In the genomic region with DNA sequence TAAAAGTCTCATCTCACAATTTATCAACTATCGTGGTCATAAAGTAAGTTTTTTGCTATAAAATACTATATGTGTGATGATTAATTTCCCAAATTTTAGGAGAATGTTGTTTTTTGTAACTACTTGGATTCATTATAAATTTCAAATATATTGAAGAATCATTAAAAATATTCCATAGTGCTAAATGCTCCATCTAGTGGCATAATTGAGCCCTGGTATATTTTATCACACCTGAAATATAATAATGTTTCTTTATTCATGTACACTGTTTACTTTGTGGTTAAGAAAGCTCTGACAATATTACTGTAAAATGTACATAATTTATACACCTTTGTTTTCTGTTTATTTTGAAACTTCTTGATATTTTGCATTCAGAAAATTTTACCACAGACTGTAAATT, we compare ENCODE assay signal across 19 mouse cellular contexts.
"Had no signal": no experiment of that assay in that cellular context is flagged by ENCODE, and none has a peak within 500 bp of the region (broad histone marks: within the 10 kb centered on the region; RNA-seq: fewer than 3 reads in every experiment).

No protein-coding gene starts in this region.

- H3K4me1 ChIP-seq: limb, embryonic 10.5 days; limb, embryonic 13.5 days; midbrain, embryonic 15.5 days; neural tube, embryonic 13.5 days had no signal

- ATAC-seq: intestine, postnatal 0 days; liver, postnatal 0 days; lung, postnatal 0 days; midbrain, embryonic 15.5 days had no signal

- H3K27ac ChIP-seq: limb, embryonic 10.5 days; limb, embryonic 13.5 days; liver, embryonic 14.5 days; macrophage; midbrain, embryonic 15.5 days; neural tube, embryonic 13.5 days had no signal

- H3K36me3 ChIP-seq: limb, embryonic 10.5 days; limb, embryonic 13.5 days; midbrain, embryonic 15.5 days; neural tube, embryonic 13.5 days had no signal

- H3K4me2 ChIP-seq: limb, embryonic 13.5 days; liver, embryonic 11.5 days; lung, embryonic 14.5 days; midbrain, embryonic 15.5 days; neural tube, embryonic 13.5 days had no signal

- H3K4me3 ChIP-seq: limb, embryonic 10.5 days; limb, embryonic 13.5 days; midbrain, embryonic 15.5 days; myocyte; neural tube, embryonic 13.5 days had no signal

- H3K9me3 ChIP-seq: limb, embryonic 10.5 days; limb, embryonic 13.5 days; midbrain, embryonic 15.5 days; neural tube, embryonic 13.5 days had no signal

- H3K27me3 ChIP-seq: limb, embryonic 13.5 days; midbrain, embryonic 15.5 days; neural tube, embryonic 13.5 days had no signal

- H3K9ac ChIP-seq: limb, embryonic 13.5 days; liver, embryonic 14.5 days; liver, postnatal 0 days; lung, embryonic 14.5 days; midbrain, embryonic 15.5 days; neural tube, embryonic 13.5 days had no signal

- DNase-seq: kidney, adult 2 months; kidney, postnatal 14 days; kidney, postnatal 4 days; layer of hippocampus, adult 9-11 months; layer of hippocampus, postnatal 36 days; liver, postnatal 0 days; lung, embryonic 14.5 days; right cerebral cortex, postnatal 4 days; thymus, postnatal 25 days had no signal
